Mouse (Mus musculus) CD4-positive helper T cell, adult 2 months (primary cell): Measurements from ENCODE around the gene Bcor.
A peak's percentile ranks its signal among the peaks of the same experiment; 100 is the strongest.

Source experiments
- DNase-seq: peaks from one replicate; pipeline ENCODE4 v3.0.0-alpha.2; 2012; ENCODE audit warnings: low read depth, missing footprints, low spot score

Gene Bcor

DNA sequence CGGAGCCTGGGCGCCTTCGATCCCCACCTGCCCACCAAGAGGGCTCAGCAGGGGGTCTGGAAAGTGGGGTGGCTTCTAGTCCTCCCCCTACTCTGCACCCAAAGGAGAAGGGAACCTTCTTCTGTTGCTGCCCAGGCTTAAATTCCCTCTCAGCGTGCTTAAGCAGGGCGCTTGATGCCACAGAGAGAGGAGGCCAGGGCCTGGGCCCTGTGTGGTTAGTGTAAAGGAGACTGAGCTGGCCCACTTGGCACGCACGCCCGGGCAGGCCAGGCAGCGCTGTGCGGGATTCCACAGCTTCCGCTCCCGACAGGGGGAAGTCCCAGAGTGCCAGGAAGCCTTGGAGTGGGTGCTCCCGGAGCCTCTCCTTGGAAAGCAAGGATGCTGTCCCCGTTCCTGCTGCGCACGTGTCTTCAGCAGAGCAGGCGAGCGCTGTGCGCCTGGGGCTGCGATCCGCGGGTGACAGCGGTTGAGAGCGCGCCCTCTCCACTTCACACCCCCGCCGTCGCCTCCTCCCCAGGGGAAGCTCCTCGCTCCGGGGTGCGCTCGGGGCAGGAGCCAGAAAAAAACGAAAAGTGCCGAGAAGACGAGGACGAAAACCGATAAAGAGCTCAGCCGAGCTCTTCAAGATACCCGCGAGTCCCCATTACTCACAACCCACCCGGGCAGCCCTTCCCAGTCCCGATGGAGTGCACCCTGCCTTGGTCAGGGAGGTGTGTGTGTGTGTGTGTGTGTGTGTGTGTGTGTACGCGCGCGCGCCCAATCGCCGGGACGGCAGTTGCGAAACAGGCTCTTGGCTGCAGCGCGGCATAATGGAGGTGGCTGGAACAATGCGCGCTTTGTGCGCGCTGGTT, 153.9 kb downstream of the Bcor start:
- peak; percentile 70 for DNase-seq

DNA sequence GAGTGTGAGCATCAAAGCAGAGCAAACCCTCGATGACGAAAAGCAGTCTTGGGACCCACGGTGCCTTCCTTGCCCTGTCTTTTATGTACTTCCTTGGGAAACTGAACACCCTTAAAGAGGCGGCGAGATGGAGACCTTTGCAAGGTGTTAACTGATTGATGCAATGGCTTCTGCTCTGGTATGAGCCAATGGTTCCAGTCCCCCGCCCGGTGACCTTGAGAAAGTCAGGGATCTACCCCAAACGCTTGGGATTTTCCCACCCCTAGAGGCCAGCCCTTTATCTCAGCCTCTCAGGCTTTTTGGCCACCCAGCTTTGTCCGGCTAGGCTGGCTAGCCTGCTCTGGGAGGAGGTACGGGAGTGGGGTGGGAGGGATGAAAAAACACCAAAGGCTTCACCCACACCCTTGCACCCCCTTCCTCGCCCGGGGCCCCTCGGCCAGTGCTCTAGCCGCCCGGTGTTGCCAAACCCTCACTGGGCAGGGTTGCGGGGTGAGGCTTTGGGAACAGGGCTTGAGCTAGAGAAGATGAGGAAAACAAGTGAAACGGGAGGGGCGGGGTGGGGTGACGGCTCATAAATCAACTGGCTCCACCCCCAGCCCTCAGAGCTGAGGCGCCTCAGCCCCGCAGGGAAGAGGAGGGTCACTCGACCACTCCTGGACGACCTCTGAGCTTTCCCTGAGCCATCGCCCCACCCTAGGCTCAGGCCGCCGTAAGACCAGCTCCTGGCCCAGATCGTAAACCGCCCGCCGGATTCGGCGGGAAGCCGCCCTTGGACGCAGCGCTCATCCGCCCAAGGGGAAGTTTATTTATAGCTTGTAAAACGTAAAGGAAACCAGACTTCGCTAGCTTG, 154.7 kb downstream of the Bcor start:
- DNase-seq, result peak; percentile 58

DNA sequence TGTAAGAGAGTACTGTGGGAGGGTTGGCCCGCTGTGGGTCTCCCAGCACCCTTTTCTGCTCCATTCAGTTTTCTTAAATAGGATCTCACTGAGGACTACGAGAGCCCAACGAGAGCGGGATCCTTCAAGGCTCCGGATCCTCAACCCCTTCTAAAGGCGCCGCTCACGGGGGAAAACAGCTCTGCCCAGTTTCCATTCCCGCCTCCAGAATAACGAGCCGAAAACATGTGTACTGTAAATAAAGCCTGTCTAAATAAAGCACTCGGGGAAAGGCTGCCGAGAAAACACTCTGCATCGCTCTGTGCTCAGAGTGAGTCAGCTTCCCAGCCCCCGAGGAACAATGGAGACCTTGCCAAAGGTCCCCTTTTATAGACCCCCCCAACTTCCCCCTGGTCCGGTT, 155.7 kb downstream of the Bcor start:
- DNase-seq, result no peak

DNA sequence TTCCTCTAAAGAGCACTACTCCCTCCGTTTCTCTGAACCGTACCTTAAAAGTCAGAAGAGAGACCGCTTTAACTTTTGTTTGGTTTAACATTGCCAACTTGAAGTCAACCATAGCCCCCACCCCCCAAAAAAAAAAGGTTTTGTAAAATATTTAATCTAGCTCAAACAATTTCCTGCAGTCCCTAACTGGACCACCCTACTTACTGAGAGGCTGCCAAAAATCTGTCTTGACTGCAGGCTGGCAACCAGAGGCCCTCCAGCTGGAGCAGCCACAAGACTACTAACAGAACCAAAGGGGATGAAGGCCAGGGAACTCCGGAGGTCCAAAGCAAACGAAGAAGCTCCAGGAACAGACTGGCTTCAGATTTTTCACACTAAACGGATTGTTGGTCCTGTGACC, 156.2 kb downstream of the Bcor start:
- no peak for DNase-seq

DNA sequence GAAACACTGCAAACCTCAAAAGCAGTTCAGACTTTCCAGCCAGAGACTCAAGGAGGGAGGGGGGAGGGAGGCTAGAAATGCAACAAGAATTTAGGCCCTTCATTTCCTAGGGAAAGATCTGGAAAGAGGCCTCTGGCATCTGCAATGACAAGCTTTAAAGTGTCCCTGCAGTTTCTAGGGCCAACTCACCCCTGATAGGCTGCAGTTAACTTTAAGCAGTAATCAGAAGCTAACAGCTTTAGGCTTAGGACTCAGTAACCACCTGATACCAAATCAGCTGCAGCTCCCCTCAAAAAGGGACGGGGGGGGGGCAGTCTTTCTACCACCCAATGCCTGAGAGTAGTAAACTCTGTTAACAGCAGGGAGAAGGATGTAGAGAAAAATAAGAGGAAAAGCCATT, 156.6 kb downstream of the Bcor start:
- DNase-seq, result no peak

DNA sequence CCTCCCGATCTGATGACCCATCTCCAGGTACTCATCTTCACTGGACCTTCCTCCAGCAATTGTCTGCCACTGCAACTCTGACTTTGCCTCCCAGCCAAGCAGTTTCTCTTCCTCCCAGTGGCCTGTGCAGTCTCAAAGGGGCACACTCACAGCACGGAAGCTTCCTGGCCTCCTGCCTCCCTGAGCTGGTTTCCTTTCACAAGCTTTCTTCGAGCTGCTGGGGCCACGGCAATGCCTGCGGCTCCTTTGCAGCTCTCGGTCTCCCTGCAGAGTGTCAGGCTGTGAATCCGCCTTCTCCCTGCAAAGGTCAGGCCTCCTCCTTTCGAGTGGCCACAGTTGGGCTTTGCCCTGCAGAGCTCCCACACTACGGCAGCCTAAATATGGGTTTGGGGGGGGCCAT, 157.0 kb downstream of the Bcor start:
- DNase-seq, result peak; percentile 35

DNA sequence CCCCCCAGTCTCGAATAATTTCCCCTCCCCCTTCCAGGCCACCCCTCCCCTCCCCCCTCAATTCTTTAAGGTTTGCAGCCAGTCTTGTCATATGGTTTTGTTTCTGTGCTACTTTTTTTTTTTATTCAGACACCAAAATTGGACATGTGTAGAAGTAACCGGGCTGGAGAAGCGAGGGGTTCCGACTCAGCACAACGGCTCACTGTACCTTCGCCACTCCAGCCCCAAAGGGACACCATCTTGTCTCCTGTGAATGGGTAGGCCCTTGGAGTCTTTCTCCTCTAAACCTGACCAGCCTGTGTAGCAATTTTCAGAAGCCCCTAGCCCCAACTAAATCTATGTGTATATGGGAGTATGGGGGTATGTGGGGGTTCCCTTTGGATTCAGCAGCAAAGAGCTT, 157.6 kb downstream of the Bcor start:
- no peak for DNase-seq

DNA sequence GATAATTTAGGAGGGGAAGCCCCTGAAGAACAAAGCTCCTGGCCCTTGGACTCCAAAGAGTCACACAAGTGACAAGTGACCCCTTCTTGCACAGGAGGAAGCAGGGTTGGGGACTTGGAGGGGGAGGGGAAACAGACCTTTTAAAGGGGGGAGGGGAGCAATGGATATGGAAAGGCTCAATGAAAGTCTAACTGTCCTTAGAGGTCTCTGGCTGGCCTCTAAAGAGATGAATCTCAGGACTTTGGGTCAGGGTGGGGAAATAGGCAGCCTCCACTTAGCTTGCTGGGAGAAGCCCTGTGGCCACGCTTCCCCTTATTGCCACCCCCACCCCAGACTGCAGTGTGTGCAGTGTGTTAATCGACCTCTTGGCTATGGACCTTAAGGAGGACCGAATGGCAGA, 158.2 kb downstream of the Bcor start:
- no peak for DNase-seq

DNA sequence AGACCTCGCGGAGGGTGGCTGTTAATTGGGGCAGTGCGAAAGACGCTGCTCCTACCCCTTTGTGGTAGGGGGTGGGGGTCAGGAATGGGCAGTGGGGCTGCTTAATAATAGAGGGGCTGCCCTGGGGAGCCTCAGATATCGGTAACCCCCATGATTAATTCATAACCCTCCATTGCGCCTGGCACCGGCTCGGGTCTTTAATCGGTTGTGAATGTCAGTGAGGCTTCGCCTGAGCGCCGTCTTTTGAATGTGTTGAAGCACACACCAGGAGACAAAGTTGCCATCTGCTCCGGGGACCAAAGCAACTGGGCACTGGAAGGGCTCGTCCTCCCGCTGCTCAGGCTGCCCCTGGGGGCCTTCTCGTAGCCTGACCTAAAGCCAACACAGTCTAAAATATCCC, 158.8 kb downstream of the Bcor start:
- no peak for DNase-seq

DNA sequence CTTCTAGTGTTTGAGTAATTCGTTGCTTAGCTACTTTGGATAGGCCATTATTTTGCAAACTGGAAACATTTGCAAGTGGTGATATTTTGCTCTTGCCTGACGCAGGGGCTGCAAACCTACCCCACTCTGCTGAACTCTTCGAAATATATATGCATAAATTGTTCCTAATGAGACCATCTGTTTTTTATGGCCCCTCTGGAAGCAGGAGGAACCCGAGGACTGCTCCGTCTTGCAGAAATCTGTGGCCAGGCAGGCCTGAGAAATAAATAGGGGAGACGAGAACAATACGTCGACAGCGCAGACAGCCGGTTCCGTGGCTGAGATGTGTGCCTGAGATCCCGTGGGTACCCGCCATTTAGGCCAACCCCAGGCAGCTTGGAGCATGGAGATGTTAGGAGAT, 159.5 kb downstream of the Bcor start:
- no peak for DNase-seq

DNA sequence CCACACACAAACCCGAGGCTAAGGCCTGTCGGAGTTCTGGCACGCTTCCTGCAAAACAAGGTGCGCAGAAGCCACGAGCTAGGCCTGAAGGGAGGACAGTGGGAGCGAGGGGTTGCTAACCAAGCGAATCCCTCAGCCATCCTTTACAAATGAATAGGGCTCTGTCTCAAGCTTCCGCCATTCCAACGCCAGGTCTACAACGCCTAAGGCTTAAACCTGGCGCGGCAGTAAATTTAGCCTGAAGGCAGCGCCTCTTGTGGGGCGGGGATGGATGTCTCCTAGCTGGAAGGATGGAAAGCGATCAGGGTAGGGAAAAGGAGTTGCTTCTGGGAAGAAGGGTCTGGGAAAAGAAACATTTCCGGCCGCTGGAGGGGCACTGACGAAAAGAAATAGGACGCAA, 160.2 kb downstream of the Bcor start:
- DNase-seq, result no peak

DNA sequence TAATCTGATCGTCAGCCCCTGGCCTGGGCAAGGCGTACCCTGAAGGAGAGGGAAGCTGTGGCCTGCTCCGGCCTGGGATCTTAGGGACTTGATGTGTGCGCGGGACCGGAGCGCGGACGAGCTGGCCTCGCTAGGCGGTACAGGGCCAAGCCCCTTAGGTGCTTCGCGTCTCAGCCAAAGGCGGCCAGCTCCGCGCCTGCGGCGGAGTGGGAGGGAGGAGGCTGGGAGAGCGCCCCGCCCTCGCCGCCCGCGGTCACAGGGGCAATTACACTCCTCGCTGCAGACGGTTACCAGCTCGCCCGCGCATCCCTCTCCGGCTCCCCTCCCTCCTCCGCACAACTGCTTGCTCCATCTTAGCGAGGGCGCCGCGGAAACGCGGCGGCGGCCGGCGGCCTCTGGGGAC, 161.2 kb downstream of the Bcor start:
- DNase-seq, result peak; percentile 87

DNA sequence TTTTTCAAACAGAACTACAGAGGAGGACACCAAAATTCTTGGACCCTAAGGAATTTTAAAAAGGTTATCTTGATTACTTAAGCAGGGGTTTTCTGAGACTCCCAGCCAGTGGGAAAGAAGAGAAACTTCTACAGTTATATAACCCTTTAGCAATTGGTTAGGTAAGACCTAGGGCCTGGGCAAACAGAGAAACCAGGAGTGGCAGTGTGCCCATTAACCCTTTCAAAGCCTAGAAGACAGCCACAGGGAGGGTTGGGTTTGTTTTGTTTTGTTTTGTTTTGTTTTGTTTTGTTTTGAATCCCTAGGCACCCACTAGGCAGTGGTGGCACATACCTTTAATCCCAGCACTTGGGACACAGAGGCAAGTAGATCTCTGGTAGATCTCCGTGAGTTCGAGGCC, 163.3 kb downstream of the Bcor start:
- no peak for DNase-seq

DNA sequence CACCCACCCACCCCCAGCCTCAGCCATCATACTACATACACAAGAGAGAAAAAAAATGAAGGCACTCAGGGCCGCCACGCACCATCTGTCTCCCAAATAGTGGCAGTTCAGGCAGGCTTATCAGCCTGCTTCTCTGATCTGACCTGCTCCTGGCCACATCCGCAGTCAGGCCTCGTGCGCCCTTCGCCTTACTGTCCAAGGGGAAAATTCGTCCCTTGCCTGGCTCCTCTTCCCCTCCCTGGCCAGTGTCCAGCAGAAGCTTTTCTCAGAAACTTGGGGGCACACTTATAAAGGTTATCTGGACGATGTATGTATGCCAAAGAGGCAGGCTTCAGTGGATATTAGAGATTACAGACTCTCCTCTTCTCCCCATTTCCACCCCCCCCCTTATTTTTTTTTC, 163.7 kb downstream of the Bcor start:
- no peak for DNase-seq

DNA sequence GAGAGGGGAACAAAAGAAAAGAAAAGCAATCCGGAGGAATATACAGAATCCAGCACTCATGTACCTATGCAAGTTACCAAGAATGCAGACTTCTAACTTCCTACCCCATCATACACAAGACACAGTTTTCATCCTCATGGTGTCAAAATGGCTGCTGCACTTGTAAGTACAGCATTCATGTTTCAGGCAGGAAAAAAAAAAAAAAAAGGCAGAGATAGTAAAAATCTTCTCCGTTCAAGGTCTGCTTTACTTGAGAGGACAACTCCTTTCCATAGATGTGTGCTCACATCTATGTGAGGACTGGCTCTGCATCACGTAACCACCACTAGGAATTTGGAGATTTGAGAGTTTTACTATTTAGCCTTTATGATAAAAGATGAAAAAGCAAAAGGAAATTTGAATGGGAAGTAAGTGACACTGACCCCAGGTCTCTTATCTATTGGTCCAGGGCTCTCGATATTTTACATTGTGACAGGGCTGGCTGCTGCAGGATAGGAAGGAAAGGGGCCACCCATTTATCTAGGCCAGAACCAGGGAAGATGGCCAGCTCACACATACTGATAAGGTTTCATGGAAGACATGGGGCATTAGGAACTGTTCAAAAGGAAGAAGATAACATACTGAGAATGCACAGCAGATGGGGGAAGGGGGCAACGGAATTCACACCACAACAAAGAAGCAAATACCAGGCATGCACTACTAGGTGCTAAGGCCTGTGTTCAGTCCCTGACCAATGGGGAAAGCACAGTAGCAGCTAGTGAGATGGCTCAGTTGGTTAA, 166.3 kb downstream of the Bcor start:
- no peak for DNase-seq

DNA sequence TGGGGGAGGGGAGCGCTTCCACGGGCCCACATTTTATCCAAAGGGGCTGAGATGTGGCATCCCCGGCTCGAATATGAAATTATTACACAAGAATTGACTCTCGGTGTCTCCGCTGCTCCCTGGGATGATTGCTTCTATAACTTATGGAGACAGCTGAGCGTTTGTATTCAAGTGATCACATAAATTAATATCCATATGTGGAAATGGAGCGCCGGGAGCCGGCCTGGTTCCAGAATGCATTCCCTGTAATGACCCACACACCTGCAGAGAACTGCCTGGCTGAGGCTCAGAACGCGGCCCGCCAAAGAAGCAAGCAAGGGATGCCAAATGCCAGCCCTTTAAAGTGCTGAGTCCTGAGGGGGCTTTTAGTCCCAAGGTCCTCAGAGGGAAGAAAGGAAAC, 170.7 kb downstream of the Bcor start:
- DNase-seq, result no peak

DNA sequence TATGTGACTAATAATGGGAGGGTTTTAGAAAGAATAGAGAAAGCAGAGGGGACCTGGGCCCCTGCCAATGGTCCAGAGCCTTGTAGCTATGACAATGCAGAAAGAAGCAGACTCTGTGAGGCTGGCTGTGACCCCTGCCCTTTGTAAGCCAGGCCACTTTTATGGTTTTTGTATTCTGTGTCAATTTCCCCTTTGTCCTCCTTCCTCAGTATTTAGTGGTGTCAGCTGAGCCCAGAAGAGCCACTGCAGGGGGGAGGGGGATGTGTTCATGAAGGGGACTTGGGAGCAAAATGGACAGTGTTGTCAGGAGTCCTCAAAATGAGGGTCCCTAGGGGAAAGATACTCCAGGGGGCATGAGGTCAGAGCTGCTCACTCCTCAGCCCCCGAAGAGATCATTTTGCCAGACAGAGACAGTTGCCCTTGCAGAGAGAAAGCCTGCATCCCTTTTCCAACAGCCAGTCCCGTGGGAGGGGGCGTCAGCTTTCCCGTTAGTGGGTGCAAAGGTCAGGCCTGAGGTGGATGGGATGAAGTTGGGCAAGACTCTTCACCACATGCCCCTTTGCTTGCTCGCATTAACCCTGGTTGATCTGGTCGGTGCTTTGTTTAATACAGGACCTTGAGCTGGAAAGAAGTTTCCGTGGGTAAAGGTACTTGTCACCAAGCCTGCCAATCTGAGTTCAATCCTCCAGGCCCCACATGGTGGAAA, 171.8 kb downstream of the Bcor start:
- no peak for DNase-seq

DNA sequence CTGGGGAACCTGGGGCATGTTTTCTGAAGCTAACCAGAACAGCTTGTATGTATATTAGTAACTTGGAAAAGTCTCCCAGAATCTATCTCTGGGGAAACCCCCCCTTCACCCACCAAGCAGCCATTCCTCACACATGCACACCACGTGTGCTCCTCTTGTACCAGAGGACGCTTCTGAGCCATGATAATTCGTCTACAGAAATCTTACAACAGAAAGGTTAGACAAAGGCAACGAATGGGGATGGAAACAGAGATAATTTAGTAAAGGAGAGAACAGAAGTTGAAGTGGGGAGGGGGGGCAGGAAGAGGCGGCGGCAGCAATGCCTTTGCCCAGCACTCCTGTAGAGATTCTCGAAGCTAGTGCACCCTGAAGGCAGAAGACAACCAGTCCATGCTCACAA, 172.6 kb downstream of the Bcor start:
- no peak for DNase-seq
